Mouse (Mus musculus) heart, postnatal 0 days (tissue): Measurements from ENCODE around the gene Ktn1.

ENCODE experiments used
- CTCF ChIP-seq: IDR thresholded peaks from 2 replicates; pipeline ENCODE4 v1.5.1; 2016; ENCODE audit warnings: antibody characterized with exemption, control low read depth, low read depth
- EP300 ChIP-seq: IDR thresholded peaks from 2 replicates; pipeline ENCODE4 v1.6.1; 2016; ENCODE audit warnings: antibody characterized with exemption, low read depth

GRCm38 (mm10) chr14:47765796-47766195 lies 117.5 kb downstream of the Ktn1 start:
- TF ChIP-seq CTCF (no peak), EP300 (no peak)
